Mouse (Mus musculus) olfactory bulb, adult 2 months (tissue): ENCODE measurements around the gene Ninl.

ENCODE experiments used
- CTCF ChIP-seq: fragments of 200-500 bp; IDR thresholded peaks from 2 replicates; pipeline ENCODE4 v1.5.1; 2012; ENCODE audit warnings: low read depth, mild to moderate bottlenecking, low read length, moderate library complexity; ENCODE audit not compliant: insufficient read depth
- POLR2A ChIP-seq: fragments of 200-500 bp; IDR thresholded peaks from 2 replicates; pipeline ENCODE4 v1.6.1; 2012; ENCODE audit warnings: mild to moderate bottlenecking, low read depth, low read length, moderate library complexity; ENCODE audit not compliant: insufficient read depth

GRCm38 (mm10) chr2:151036721-151037120 lies 2.5 kb downstream of the Ninl start:
- TF ChIP-seq CTCF (no peak), POLR2A (no peak)
